Mouse (Mus musculus): ENCODE data around the gene Meaf6.

- TF ChIP-seq GATA1 (IDR thresholded peaks at IDR 0.05; ENCODE audit: borderline replicate concordance, low read length) = no peak
- no peak for TF ChIP-seq CTCF (IDR thresholded peaks at IDR 0.05; ENCODE audit: low read depth, low read length)
- no peak for TF ChIP-seq TAL1 (conservative IDR thresholded peaks at IDR 0.05; ENCODE audit: low read depth, low read length)
- no peak for TF ChIP-seq GATA2 (IDR thresholded peaks at IDR 0.05; ENCODE audit: borderline replicate concordance, low read depth, low read length)
- no peak for TF ChIP-seq POLR2AphosphoS5 (IDR thresholded peaks at IDR 0.05; ENCODE audit: insufficient replicate concordance, low read depth, low read length)
Measured at GRCm38 (mm10) chr4:125119070-125119469, 34.1 kb downstream of the Meaf6 start.
